ENCODE assay signal across 8 mouse cellular contexts in genomic region chr17:63863012-63863630, GRCm38 (mm10). TPM values are rescaled to one million over a fixed set of nuclear protein-coding genes. Genes with fewer than 3 reads are reported as not detected.
DNase-seq lines count a peak whose midpoint lies in the region; ATAC-seq and TF ChIP-seq lines count a peak whose summit lies in the region.

Gene Fer (plus strand): TSS chr17:63863062.

- 0 out of 4 replicates have a peak, but pooled peaks of 1 of the 2 experiments have one; percentile 13 for TF ChIP-seq POLR2A in MEL (IDR thresholded peaks at IDR 0.05; ENCODE audit: control insufficient read depth in 1 of 2, insufficient read depth in 1 of 2, low read depth in 1 of 2, low read length in 2 of 2, poor library complexity in 1 of 2)

- DNase-seq in kidney, adult 9 months: no peak
- peak; percentile 75 for DNase-seq in MEL (ENCODE audit: low read depth, low spot score)
- DNase-seq in forebrain, embryonic 10.5 days (ENCODE audit: extremely low spot score, low spot score): no peak
- DNase-seq in skeletal muscle tissue, adult 2 months (ENCODE audit: low read depth, low spot score): peak; percentile 10
- no peak for DNase-seq in right cerebral cortex, postnatal 36 days (ENCODE audit: low spot score in 2 of 2)

- peaks cover 7% of the 10 kb centered on the region; the same call in 1 of the 2 replicates for H3K79me2 ChIP-seq in MEL (ENCODE audit: control insufficient read depth, insufficient read depth, low read length, poor library complexity)

- TF ChIP-seq CTCF in MEL (IDR thresholded peaks at IDR 0.05 in 2 of 3, conservative IDR thresholded peaks at IDR 0.05 in 1 of 3; ENCODE audit: control insufficient read depth in 1 of 3, insufficient read depth in 1 of 3, low read depth in 2 of 3, low read length in 3 of 3, poor library complexity in 1 of 3, severe bottlenecking in 1 of 3): no peak

- H3K27ac ChIP-seq in kidney, embryonic 14.5 days (ENCODE audit: low read depth, low read length): peak within 1 kb of the TSS; percentile 72
- peak within 1 kb of the TSS; percentile 36 for H3K27ac ChIP-seq in MEL (ENCODE audit: control insufficient read depth, low read depth, low read length)
- H3K27ac ChIP-seq in forebrain, embryonic 10.5 days: peak within 1 kb of the TSS; percentile 95
- peak within 1 kb of the TSS; percentile 70 for H3K27ac ChIP-seq in limb, embryonic 12.5 days

- peak within 1 kb of the TSS; percentile 91 for H3K4me3 ChIP-seq in kidney, embryonic 14.5 days (ENCODE audit: low read length)
- H3K4me3 ChIP-seq in MEL (ENCODE audit: control insufficient read depth in 1 of 2, insufficient read depth in 1 of 2, low read depth in 2 of 2, low read length in 2 of 2): peak within 1 kb of the TSS; percentile 97 to 99
- H3K4me3 ChIP-seq in forebrain, embryonic 10.5 days: peak within 1 kb of the TSS; percentile 85
- H3K4me3 ChIP-seq in limb, embryonic 12.5 days (replicated peaks): peak within 1 kb of the TSS; percentile 86

- WGBS in kidney, embryonic 14.5 days: 1% methylated on average over 41 of the region's 41 CpGs
- under 1% methylated on average over 41 of the region's 41 CpGs for WGBS in forebrain, embryonic 10.5 days
- WGBS in limb, embryonic 12.5 days: 1% methylated on average over 41 of the region's 41 CpGs

- no peak for TF ChIP-seq RAD21 in MEL (IDR thresholded peaks at IDR 0.05; ENCODE audit: low read depth, low read length)

- no peak for TF ChIP-seq EP300 in MEL (IDR thresholded peaks at IDR 0.05; ENCODE audit: low read depth in 1 of 2, low read length in 2 of 2)

- no peaks in the 10 kb centered on the region for H3K36me3 ChIP-seq in kidney, embryonic 14.5 days (ENCODE audit: control insufficient read depth, insufficient read depth, low read length)
- H3K36me3 ChIP-seq in MEL (ENCODE audit: control insufficient read depth in 1 of 2, insufficient read depth in 2 of 2, low read length in 2 of 2): peaks cover 0 to 10% of the 10 kb centered on the region in 2 experiments; a peak in 2 of 4 replicates
- H3K36me3 ChIP-seq in forebrain, embryonic 10.5 days (replicated peaks): no peaks in the 10 kb centered on the region
- no peaks in the 10 kb centered on the region for H3K36me3 ChIP-seq in limb, embryonic 12.5 days

- H3K9ac ChIP-seq in kidney, embryonic 14.5 days (ENCODE audit: low read depth, low read length): peak within 1 kb of the TSS; percentile 87
- peak within 1 kb of the TSS; percentile 93 for H3K9ac ChIP-seq in MEL (ENCODE audit: control insufficient read depth, low read depth, low read length, poor library complexity, severe bottlenecking)
- peak within 1 kb of the TSS; percentile 84 for H3K9ac ChIP-seq in limb, embryonic 12.5 days (replicated peaks)

- no peaks in the 10 kb centered on the region for H3K9me3 ChIP-seq in kidney, embryonic 14.5 days (ENCODE audit: control insufficient read depth, low read length)
- H3K9me3 ChIP-seq in MEL (replicated peaks; ENCODE audit: insufficient read depth, low read length): no peaks in the 10 kb centered on the region
- H3K9me3 ChIP-seq in forebrain, embryonic 10.5 days: no peaks in the 10 kb centered on the region
- no peaks in the 10 kb centered on the region for H3K9me3 ChIP-seq in limb, embryonic 12.5 days

- H3K4me2 ChIP-seq in kidney, embryonic 14.5 days (replicated peaks; ENCODE audit: low read depth, low read length): peak within 1 kb of the TSS; percentile 91
- peak within 1 kb of the TSS; percentile 84 for H3K4me2 ChIP-seq in limb, embryonic 12.5 days

- ATAC-seq in kidney, embryonic 14.5 days (ENCODE audit: low FRiP score, low TSS enrichment): peak; percentile 58
- ATAC-seq in hematopoietic stem cell, adult 5-6 weeks (replicated peaks in 1 of 2; ENCODE audit: insufficient read depth in 1 of 2, low FRiP score in 2 of 2, low TSS enrichment in 1 of 2, low read depth in 1 of 2, poor library complexity in 2 of 2, severe bottlenecking in 2 of 2): peak in 1 of 2 experiments; percentile 18; a peak in 1 of 4 replicates
- peak; percentile 32; the same call in 1 of the 2 replicates for ATAC-seq in limb, embryonic 12.5 days (ENCODE audit: insufficient number of reproducible peaks, insufficient read depth, low FRiP score, low TSS enrichment, low read depth)

- H3K4me1 ChIP-seq in kidney, embryonic 14.5 days (ENCODE audit: control insufficient read depth, insufficient read depth, low read length): 0 out of 2 replicates have a peak, but pooled peaks cover 4% of the 10 kb centered on the region
- peaks cover 2 to 11% of the 10 kb centered on the region in 2 experiments; a peak in 2 of 4 replicates for H3K4me1 ChIP-seq in MEL (ENCODE audit: control insufficient read depth in 1 of 2, insufficient read depth in 2 of 2, low read length in 2 of 2)
- H3K4me1 ChIP-seq in forebrain, embryonic 10.5 days: peaks cover 18% of the 10 kb centered on the region
- peaks cover 4% of the 10 kb centered on the region for H3K4me1 ChIP-seq in limb, embryonic 12.5 days (replicated peaks)

- no peaks in the 10 kb centered on the region for H3K27me3 ChIP-seq in kidney, embryonic 14.5 days (ENCODE audit: control insufficient read depth, insufficient read depth, low read length)
- no peaks in the 10 kb centered on the region for H3K27me3 ChIP-seq in MEL (ENCODE audit: control insufficient read depth in 1 of 2, insufficient read depth in 2 of 2, low read length in 2 of 2)
- H3K27me3 ChIP-seq in forebrain, embryonic 10.5 days (ENCODE audit: poor library complexity, severe bottlenecking): peaks cover 15% of the 10 kb centered on the region
- H3K27me3 ChIP-seq in limb, embryonic 12.5 days: no peaks in the 10 kb centered on the region

TF ChIP-seq in MEL, 35 proteins besides CTCF, POLR2A, EP300 and RAD21:
- no peak for TF ChIP-seq SIN3A (IDR thresholded peaks at IDR 0.05; ENCODE audit: low read length)
- no peak for TF ChIP-seq NRF1 (IDR thresholded peaks at IDR 0.05; ENCODE audit: insufficient read depth, low read depth, low read length, poor library complexity, severe bottlenecking)
- no peak for TF ChIP-seq HCFC1 (IDR thresholded peaks at IDR 0.05; ENCODE audit: low read depth, low read length)
- TF ChIP-seq MXI1 (IDR thresholded peaks at IDR 0.05; ENCODE audit: low read depth, low read length): peak; percentile 17; the same call in 1 of the 2 replicates
- TF ChIP-seq CHD1 (IDR thresholded peaks at IDR 0.05; ENCODE audit: low read depth, low read length): no peak
- TF ChIP-seq E2F4 (IDR thresholded peaks at IDR 0.05; ENCODE audit: borderline replicate concordance, low read depth, low read length): peak; percentile 67; the same call in 1 of the 2 replicates
- peak; percentile 13; the same call in 1 of the 2 replicates for TF ChIP-seq MAX (IDR thresholded peaks at IDR 0.05; ENCODE audit: low read length)
- TF ChIP-seq NELFE (IDR thresholded peaks at IDR 0.05; ENCODE audit: low read depth, low read length): peak; percentile 31
- no peak for TF ChIP-seq POLR2AphosphoS2 (IDR thresholded peaks at IDR 0.05; ENCODE audit: low read length)

RNA-seq across cellular contexts. Expression of gene Fer, which starts in this region (rescaled TPM):
- polyA plus RNA-seq in kidney, embryonic 14.5 days (2014; fragmentation: Nextera tagmentation; extraction: Ambion mirVana): 25.3 and 34.1 TPM in 2 replicates
- total RNA-seq in MEL (2012; rRNA removed): 8.5 and 9.4 TPM in 2 replicates
- 10 to 100 TPM in 1 of 2 experiments, not detected in 1; 11.2 TPM for polyA plus RNA-seq in MEL (2012; ENCODE audit: insufficient read depth in 1 of 2, insufficient read length in 2 of 2, low read depth in 1 of 2, low replicate concordance in 2 of 2, missing spikeins in 1 of 2)
- 27.1 and 31.4 TPM in 2 replicates for polyA plus RNA-seq in forebrain, embryonic 10.5 days (2016; fragmentation: Nextera tagmentation; extraction: Ambion mirVana)
- 19.9 and 20.0 TPM in 2 replicates for total RNA-seq in hematopoietic stem cell, adult 5-6 weeks (2017)
- polyA plus RNA-seq in limb, embryonic 12.5 days (2016; fragmentation: Nextera tagmentation; extraction: Ambion mirVana): 27.0 and 27.5 TPM in 2 replicates

Comparison
In these comparisons a context has a peak if more than half of its experiments do, and no peak if none do; other contexts are left out.
1. H3K27ac ChIP-seq: peak in every context shown above with its lines; median percentile 95 in forebrain, embryonic 10.5 days; 72 in kidney, embryonic 14.5 days; 70 in limb, embryonic 12.5 days; 36 in MEL.
2. DNase-seq: peak in MEL (single experiment) and skeletal muscle tissue, adult 2 months (single experiment); none in kidney, adult 9 months (single experiment), forebrain, embryonic 10.5 days (single experiment) and right cerebral cortex, postnatal 36 days (0 of 2).
3. Peak in every context shown above with its lines, with median percentiles within 50 percentile points of each other: H3K4me3 ChIP-seq and H3K9ac ChIP-seq.